Mouse (Mus musculus): ENCODE results near the gene Foxp1. TPM values are rescaled to one million over a fixed set of nuclear protein-coding genes. Genes with fewer than 3 reads are reported as not detected.

Foxp1 gene
- total and polyA plus RNA-seq, 3 experiments = 16.1 to 42.0 TPM; not detected in 1

GRCm38 (mm10) chr6:99263886-99264185, 258.7 kb downstream of the Foxp1 start:
- no peak for DNase-seq (ENCODE audit: low read depth, low spot score)
- Histone ChIP-seq H3K4me1 (ENCODE audit: control insufficient read depth in 1 of 2, insufficient read depth in 2 of 2, low read length in 2 of 2) (peaks cover 0 to 3% of the 10 kb centered on the region in 2 experiments; a peak in 1 of 4 replicates), H3K79me2 (ENCODE audit: control insufficient read depth, insufficient read depth, low read length, poor library complexity) (no peaks in the 10 kb centered on the region), H3K4me3 (ENCODE audit: control insufficient read depth in 1 of 2, insufficient read depth in 1 of 2, low read depth in 2 of 2, low read length in 2 of 2) (no peak overlapping the region), H3K27ac (ENCODE audit: control insufficient read depth, low read depth, low read length) (no peak overlapping the region), H3K36me3 (ENCODE audit: control insufficient read depth in 1 of 2, insufficient read depth in 2 of 2, low read length in 2 of 2) (no peaks in the 10 kb centered on the region), H3K27me3 (ENCODE audit: control insufficient read depth in 1 of 2, insufficient read depth in 2 of 2, low read length in 2 of 2) (no peaks in the 10 kb centered on the region), H3K9ac (ENCODE audit: control insufficient read depth, low read depth, low read length, poor library complexity, severe bottlenecking) (no peak overlapping the region), H3K9me3 (replicated peaks; ENCODE audit: insufficient read depth, low read length) (no peaks in the 10 kb centered on the region)
- TF ChIP-seq MAFK (IDR thresholded peaks at IDR 0.05; ENCODE audit: borderline replicate concordance, low read depth, low read length) (no peak), MAX (IDR thresholded peaks at IDR 0.05; ENCODE audit: low read length) (no peak), ELF1 (IDR thresholded peaks at IDR 0.05; ENCODE audit: low read depth, low read length) (no peak), MYC (IDR thresholded peaks at IDR 0.05; ENCODE audit: low read depth, low read length) (no peak), SMC3 (IDR thresholded peaks at IDR 0.05; ENCODE audit: low read depth, low read length) (no peak), POLR2A (IDR thresholded peaks at IDR 0.05; ENCODE audit: control insufficient read depth in 1 of 2, insufficient read depth in 1 of 2, low read depth in 1 of 2, low read length in 2 of 2, poor library complexity in 1 of 2) (no peak), ZNF384 (IDR thresholded peaks at IDR 0.05; ENCODE audit: low read depth, low read length) (no peak), POLR2AphosphoS2 (IDR thresholded peaks at IDR 0.05; ENCODE audit: low read length) (no peak), SIN3A (IDR thresholded peaks at IDR 0.05; ENCODE audit: low read length) (no peak), E2F4 (IDR thresholded peaks at IDR 0.05; ENCODE audit: borderline replicate concordance, low read depth, low read length) (no peak), KAT2A (conservative IDR thresholded peaks at IDR 0.05; ENCODE audit: low read depth, low read length) (no peak), RCOR1 (IDR thresholded peaks at IDR 0.05; ENCODE audit: low read depth, low read length) (no peak), GATA1 (IDR thresholded peaks at IDR 0.05; ENCODE audit: low read depth, low read length) (no peak), JUND (IDR thresholded peaks at IDR 0.05; ENCODE audit: low read depth, low read length) (no peak), CHD2 (IDR thresholded peaks at IDR 0.05; ENCODE audit: low read length) (no peak), TBP (IDR thresholded peaks at IDR 0.05; ENCODE audit: low read depth, low read length) (no peak)

DNA sequence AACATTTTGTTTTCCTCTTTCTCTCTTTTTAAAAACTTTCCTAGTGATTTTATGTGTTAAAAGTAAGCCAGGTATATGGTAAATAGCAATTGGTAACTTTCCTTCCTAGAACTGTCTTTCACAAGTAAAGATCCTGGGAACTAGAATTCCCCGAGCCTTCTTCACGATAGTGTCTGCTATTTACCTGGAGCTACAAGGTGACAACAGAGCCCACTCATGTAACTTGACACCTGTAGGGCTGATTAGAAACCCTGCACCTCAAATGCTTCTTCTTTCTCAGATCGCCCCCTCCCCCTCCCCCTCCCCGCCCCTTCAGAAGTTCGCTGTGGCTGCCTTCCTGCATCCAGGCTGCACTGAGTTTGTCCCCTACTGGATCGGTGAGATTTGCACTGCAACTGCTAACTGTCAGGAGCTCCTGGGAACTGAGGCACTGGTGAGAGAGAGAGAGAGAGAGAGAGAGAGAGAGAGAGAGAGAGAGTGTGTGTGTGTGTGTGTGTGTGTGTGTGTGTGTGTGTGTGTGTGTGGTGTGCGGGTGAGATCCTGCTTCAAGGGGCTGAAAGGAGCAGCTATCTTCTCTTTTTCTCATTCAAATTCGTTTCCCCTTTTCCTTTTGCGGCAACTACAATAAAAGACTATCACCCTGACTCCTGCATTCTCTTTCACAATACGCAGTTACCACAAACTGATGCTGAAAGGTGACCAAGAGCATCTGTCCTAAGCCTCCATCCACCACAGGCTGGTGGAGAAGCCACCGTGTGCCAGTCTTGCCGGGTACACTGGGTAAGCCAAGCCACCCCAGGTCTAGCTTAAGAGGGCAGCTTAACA, 259.2 kb downstream of the Foxp1 start:
- DNase-seq (ENCODE audit: low read depth, low spot score) = peak; percentile 13
- no peak overlapping the region for H3K9ac ChIP-seq (ENCODE audit: control insufficient read depth, low read depth, low read length, poor library complexity, severe bottlenecking)
- no peak for TF ChIP-seq POLR2AphosphoS2 (IDR thresholded peaks at IDR 0.05; ENCODE audit: low read length)
- no peak overlapping the region for H3K4me3 ChIP-seq (ENCODE audit: control insufficient read depth in 1 of 2, insufficient read depth in 1 of 2, low read depth in 2 of 2, low read length in 2 of 2)
- H3K27me3 ChIP-seq (ENCODE audit: control insufficient read depth in 1 of 2, insufficient read depth in 2 of 2, low read length in 2 of 2) = no peaks in the 10 kb centered on the region
- H3K36me3 ChIP-seq (ENCODE audit: control insufficient read depth in 1 of 2, insufficient read depth in 2 of 2, low read length in 2 of 2) = no peaks in the 10 kb centered on the region
- no peaks in the 10 kb centered on the region for H3K79me2 ChIP-seq (ENCODE audit: control insufficient read depth, insufficient read depth, low read length, poor library complexity)
- no peaks in the 10 kb centered on the region for H3K9me3 ChIP-seq (replicated peaks; ENCODE audit: insufficient read depth, low read length)
- H3K4me1 ChIP-seq (ENCODE audit: control insufficient read depth in 1 of 2, insufficient read depth in 2 of 2, low read length in 2 of 2) = peaks cover 0 to 3% of the 10 kb centered on the region in 2 experiments; a peak in 1 of 4 replicates
- no peak overlapping the region for H3K27ac ChIP-seq (ENCODE audit: control insufficient read depth, low read depth, low read length)

All from MEL (cell line).